In the genomic region with DNA sequence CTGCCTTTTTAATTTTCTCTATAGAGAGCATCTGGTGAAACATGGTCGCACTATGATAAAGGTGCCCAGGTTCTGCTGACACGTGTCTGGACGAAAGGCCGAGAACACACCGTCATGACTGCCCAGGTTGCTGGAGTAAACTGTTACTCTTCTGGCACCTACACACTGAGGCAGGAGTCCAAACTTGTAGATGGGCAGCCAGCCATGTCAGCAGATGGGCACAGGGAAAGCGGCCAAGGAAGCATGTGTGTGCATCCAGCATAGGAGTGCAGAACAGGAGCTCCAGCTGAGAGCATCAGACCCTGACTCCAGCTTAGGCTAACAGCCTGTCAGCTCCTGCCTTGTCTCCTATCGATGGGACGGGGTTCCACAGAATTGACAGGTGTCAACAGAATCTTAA, we compare ENCODE assay signal across 10 mouse cellular contexts. TPM values are rescaled to one million over a fixed set of nuclear protein-coding genes. Genes with fewer than 3 reads are reported as not detected.
A peak's percentile ranks its signal among the peaks of the same experiment; 100 is the strongest.
DNase-seq lines count a peak whose midpoint lies in the region; ATAC-seq lines count a peak whose summit lies in the region.
"Had no signal": no experiment of that assay in that cellular context is flagged by ENCODE, and none has a peak within 500 bp of the region (broad histone marks: within the 10 kb centered on the region; RNA-seq: fewer than 3 reads in every experiment).

No protein-coding gene starts in this region.

- 89% methylated on average over 8 of the region's 8 CpGs for WGBS in hindbrain, embryonic 13.5 days
- WGBS in hindbrain, embryonic 10.5 days = 91% methylated on average over 8 of the region's 8 CpGs
- 80% methylated on average over 8 of the region's 8 CpGs for WGBS in neural tube, embryonic 14.5 days

- H3K4me2 ChIP-seq in hindbrain, embryonic 13.5 days = no peak overlapping the region
- H3K4me2 ChIP-seq in neural tube, embryonic 14.5 days (ENCODE audit: low read depth, low read length) = no peak overlapping the region
- H3K4me2 ChIP-seq: embryonic facial prominence, embryonic 15.5 days had no signal

- H3K4me3 ChIP-seq in hindbrain, embryonic 13.5 days = no peak overlapping the region
- H3K4me3 ChIP-seq in hindbrain, embryonic 10.5 days = no peak overlapping the region
- no peak overlapping the region for H3K4me3 ChIP-seq in neural tube, embryonic 14.5 days (ENCODE audit: low read depth, low read length)
- H3K4me3 ChIP-seq: embryonic facial prominence, embryonic 15.5 days had no signal

- peak; percentile 80 for ATAC-seq in hindbrain, embryonic 13.5 days (ENCODE audit: low FRiP score)
- peak; percentile 87 for ATAC-seq in neural tube, embryonic 14.5 days (ENCODE audit: low read depth)
- no peak for ATAC-seq in inflammation-experienced regulatory T-cells, adult 6 months

- no peaks in the 10 kb centered on the region for H3K4me1 ChIP-seq in hindbrain, embryonic 13.5 days (replicated peaks)
- no peaks in the 10 kb centered on the region for H3K4me1 ChIP-seq in hindbrain, embryonic 10.5 days (replicated peaks)
- H3K4me1 ChIP-seq in neural tube, embryonic 14.5 days (ENCODE audit: control insufficient read depth, insufficient read depth, low read length) = no peaks in the 10 kb centered on the region
- H3K4me1 ChIP-seq: embryonic facial prominence, embryonic 15.5 days had no signal

- no peaks in the 10 kb centered on the region for H3K36me3 ChIP-seq in hindbrain, embryonic 13.5 days
- H3K36me3 ChIP-seq in hindbrain, embryonic 10.5 days = no peaks in the 10 kb centered on the region
- H3K36me3 ChIP-seq in neural tube, embryonic 14.5 days (ENCODE audit: control insufficient read depth, insufficient read depth, low read length) = no peaks in the 10 kb centered on the region
- H3K36me3 ChIP-seq: embryonic facial prominence, embryonic 15.5 days had no signal

- no peak overlapping the region for H3K27ac ChIP-seq in hindbrain, embryonic 13.5 days
- no peak overlapping the region for H3K27ac ChIP-seq in hindbrain, embryonic 10.5 days
- no peak overlapping the region for H3K27ac ChIP-seq in neural tube, embryonic 14.5 days (ENCODE audit: low read depth, low read length)
- H3K27ac ChIP-seq: embryonic facial prominence, embryonic 15.5 days had no signal

- H3K27me3 ChIP-seq in hindbrain, embryonic 13.5 days = no peaks in the 10 kb centered on the region
- H3K27me3 ChIP-seq in hindbrain, embryonic 10.5 days (ENCODE audit: insufficient read depth, poor library complexity, severe bottlenecking) = no peaks in the 10 kb centered on the region
- H3K27me3 ChIP-seq in neural tube, embryonic 14.5 days (ENCODE audit: control insufficient read depth, insufficient read depth, low read length) = no peaks in the 10 kb centered on the region
- H3K27me3 ChIP-seq: embryonic facial prominence, embryonic 15.5 days had no signal

- DNase-seq in hindbrain, embryonic 10.5 days (ENCODE audit: low spot score) = no peak
- DNase-seq in brain, embryonic 18.5 days (ENCODE audit: low read depth, low spot score) = peak; percentile 34
- DNase-seq in frontal cortex, postnatal 36 days (ENCODE audit: low spot score in 2 of 2) = peak; percentile 88 to 96
- peak; percentile 88 for DNase-seq in layer of hippocampus, adult 11-12 months (ENCODE audit: low spot score)
- DNase-seq in embryo, embryonic 11 days = no peak

- no peak overlapping the region for H3K9ac ChIP-seq in hindbrain, embryonic 13.5 days
- H3K9ac ChIP-seq in neural tube, embryonic 14.5 days (replicated peaks; ENCODE audit: low read depth, low read length) = no peak overlapping the region
- H3K9ac ChIP-seq: embryonic facial prominence, embryonic 15.5 days had no signal

- no peaks in the 10 kb centered on the region for H3K9me3 ChIP-seq in hindbrain, embryonic 13.5 days
- H3K9me3 ChIP-seq in hindbrain, embryonic 10.5 days = no peaks in the 10 kb centered on the region
- H3K9me3 ChIP-seq in neural tube, embryonic 14.5 days (ENCODE audit: control insufficient read depth, low read length) = no peaks in the 10 kb centered on the region
- H3K9me3 ChIP-seq: embryonic facial prominence, embryonic 15.5 days had no signal

RNA-seq across cellular contexts. Expression of a gene that starts 37.1 kb away (rescaled TPM):
- 207 and 214 TPM in 2 replicates for polyA plus RNA-seq in hindbrain, embryonic 13.5 days (2015; fragmentation: Nextera tagmentation; extraction: Ambion mirVana)
- 86.0 and 122 TPM in 2 replicates for polyA plus RNA-seq in hindbrain, embryonic 10.5 days (2016; fragmentation: Nextera tagmentation; extraction: Ambion mirVana)
- polyA plus RNA-seq in neural tube, embryonic 14.5 days (2014; fragmentation: Nextera tagmentation; extraction: Ambion mirVana) = 203 and 222 TPM in 2 replicates
- polyA plus RNA-seq in inflammation-experienced regulatory T-cells, adult 6 months (2017; shearing (Covaris generic)) = 100 to 1,000 TPM; 214 to 252 (median 247) TPM

RNA-seq across cellular contexts. Expression of a gene that starts 41.8 kb away (rescaled TPM):
- 30.5 and 32.7 TPM in 2 replicates for polyA plus RNA-seq in hindbrain, embryonic 13.5 days (2015; fragmentation: Nextera tagmentation; extraction: Ambion mirVana)
- polyA plus RNA-seq in hindbrain, embryonic 10.5 days (2016; fragmentation: Nextera tagmentation; extraction: Ambion mirVana) = 25.1 and 26.8 TPM in 2 replicates
- 30.6 and 39.0 TPM in 2 replicates for polyA plus RNA-seq in neural tube, embryonic 14.5 days (2014; fragmentation: Nextera tagmentation; extraction: Ambion mirVana)
- 10 to 100 TPM; 10.3 to 18.0 (median 13.0) TPM for polyA plus RNA-seq in inflammation-experienced regulatory T-cells, adult 6 months (2017; shearing (Covaris generic))

RNA-seq across cellular contexts. Expression of a gene that starts 58.8 kb away (rescaled TPM):
- 0.16 and 0.32 TPM in 2 replicates for polyA plus RNA-seq in hindbrain, embryonic 13.5 days (2015; fragmentation: Nextera tagmentation; extraction: Ambion mirVana)
- 0.46 and 0.59 TPM in 2 replicates for polyA plus RNA-seq in hindbrain, embryonic 10.5 days (2016; fragmentation: Nextera tagmentation; extraction: Ambion mirVana)
- polyA plus RNA-seq in neural tube, embryonic 14.5 days (2014; fragmentation: Nextera tagmentation; extraction: Ambion mirVana) = 0.23 TPM in 1 of 2 replicates, not detected in the other
- polyA plus RNA-seq in inflammation-experienced regulatory T-cells, adult 6 months (2017; shearing (Covaris generic)) = not detected
- polyA plus RNA-seq: embryonic facial prominence, embryonic 15.5 days; liver, embryonic 16.5 days had no signal

Comparison
In these comparisons a context has a peak if more than half of its experiments do, and no peak if none do; other contexts are left out.
1. DNase-seq: peak in brain, embryonic 18.5 days (single experiment), frontal cortex, postnatal 36 days (2 of 2) and layer of hippocampus, adult 11-12 months (single experiment); none in hindbrain, embryonic 10.5 days (single experiment) and embryo, embryonic 11 days (single experiment).